Mouse (Mus musculus) monocyte, adult 59 days (primary cell): ENCODE results near the gene Myo10. TPM values are rescaled to one million over a fixed set of nuclear protein-coding genes. Genes with fewer than 3 reads are reported as not detected.

Experiments
- total RNA-seq, 2 experiments: library from RNA; stranded (reverse); gene quantifications; one replicate each; pipeline ENCODE4 v1.2.4; 2023

Myo10 gene
- 10 to 100 TPM; 35.9 to 43.1 TPM for total RNA-seq

GRCm38 (mm10) chr15:25622200-25622866 is at the start of gene Myo10:
Gene Myo10, plus strand, starts transcription at chr15:25622525.

GRCm38 (mm10) chr15:25843086-25843991 is 221.0 kb downstream of the Myo10 start, which contains the start of gene Retreg1:
Gene Retreg1, plus strand, starts transcription at chr15:25843180.

Other genes with a start within 250 kb of the Myo10 start
- 10 to 100 TPM; 17.9 to 26.7 TPM for gene Basp1, start 208.8 kb upstream of the Myo10 start, total RNA-seq
- gene Retreg1, start 220.7 kb downstream of the Myo10 start, total RNA-seq: 10 to 100 TPM; 43.6 to 45.4 TPM